Mouse (Mus musculus) CD4-positive helper T cell, adult 2 months (primary cell): ENCODE data around the gene Egfr.

Experiments used
- DNase-seq: peaks from one replicate; pipeline ENCODE4 v3.0.0-alpha.2; 2012; ENCODE audit warnings: low read depth, missing footprints, low spot score

The Egfr gene

DNA sequence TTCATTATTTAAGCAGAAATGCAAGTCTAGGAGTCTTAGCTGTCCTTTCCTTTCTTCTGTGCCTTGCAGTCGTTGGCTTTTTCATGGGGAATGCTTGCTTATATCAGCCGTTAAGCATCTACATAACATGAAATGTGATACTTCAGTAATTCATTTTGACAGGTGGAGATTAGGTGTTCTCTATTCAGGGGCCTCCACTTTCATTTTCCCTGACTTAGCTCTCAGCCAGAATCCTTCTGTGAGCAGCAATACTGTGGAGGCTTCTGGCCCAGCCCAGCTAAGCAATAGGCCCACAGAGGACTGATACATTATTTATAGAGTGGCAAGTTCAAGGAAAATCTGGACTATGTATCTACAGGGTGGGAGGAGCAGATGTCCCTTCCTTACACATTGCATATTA, 25.0 kb downstream of the Egfr start:
- no peak for DNase-seq

GRCm38 (mm10) chr11:16781604-16782003, 29.6 kb downstream of the Egfr start:
- DNase-seq, result no peak

- DNase-seq, result no peak
Observed at GRCm38 (mm10) chr11:16783926-16784659, 32.1 kb downstream of the Egfr start.

DNA sequence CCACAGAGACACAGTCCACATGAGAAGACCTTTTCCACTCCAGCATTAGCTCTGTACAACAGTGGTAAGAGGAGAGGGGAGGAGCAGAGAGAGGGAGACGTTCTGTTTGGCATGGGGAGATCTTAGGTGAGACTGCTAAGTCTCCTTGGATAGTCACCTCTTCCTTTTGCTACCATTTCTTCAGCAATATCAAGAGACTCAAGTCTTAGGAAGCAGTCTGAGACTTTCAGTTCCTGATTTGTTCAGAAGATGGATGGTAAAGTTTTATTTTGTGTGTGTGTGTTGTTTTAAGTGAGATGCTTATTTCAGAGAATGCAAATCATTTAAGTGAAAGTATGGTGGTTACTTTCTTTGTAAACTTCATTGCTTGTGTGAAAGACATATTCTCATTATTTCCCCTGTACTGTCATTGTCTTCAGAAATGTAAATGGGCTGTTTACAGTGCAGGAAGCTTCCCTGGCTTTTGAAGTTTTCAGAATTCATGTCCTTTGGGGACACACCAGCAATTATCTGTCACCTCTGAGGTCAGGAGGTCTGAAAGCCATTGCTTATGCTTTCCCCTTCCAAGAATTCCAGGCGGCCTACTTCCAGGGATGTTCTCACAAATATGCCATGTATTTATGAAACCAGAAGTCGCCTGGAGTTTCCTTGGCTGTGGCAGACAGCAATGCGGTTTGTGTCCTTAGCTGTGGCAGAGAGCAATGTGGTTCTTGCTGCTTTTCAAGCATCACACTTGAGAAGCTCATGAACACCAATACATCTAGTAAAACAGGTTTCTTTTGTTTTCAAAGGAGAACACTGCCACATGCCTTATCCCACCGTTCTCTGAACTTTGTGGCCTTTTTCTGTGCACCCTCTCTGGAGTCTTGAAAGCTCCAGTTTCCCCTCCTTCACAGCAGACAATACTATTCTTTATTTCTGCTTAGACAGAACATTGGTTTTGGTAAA, 40.9 kb downstream of the Egfr start:
- no peak for DNase-seq

DNA sequence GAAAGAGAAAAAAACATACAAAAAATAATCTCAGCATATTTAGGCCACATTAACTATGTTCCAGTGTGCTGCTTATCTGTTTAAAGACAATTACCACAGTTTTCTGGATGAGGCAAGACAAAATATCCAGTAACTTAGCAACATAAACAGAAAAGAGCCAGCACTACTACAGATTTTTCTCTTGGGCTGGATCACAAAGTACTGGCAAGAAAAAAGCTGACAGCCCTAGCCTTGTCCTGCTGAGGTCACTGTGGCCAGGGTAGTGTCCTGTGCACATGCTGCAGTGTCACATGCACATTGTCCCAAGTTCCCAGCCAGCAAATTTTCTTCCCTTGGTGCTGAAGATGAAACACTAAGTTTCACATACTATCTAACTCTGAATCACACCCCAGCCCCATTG, 43.0 kb downstream of the Egfr start:
- DNase-seq, result no peak

DNA sequence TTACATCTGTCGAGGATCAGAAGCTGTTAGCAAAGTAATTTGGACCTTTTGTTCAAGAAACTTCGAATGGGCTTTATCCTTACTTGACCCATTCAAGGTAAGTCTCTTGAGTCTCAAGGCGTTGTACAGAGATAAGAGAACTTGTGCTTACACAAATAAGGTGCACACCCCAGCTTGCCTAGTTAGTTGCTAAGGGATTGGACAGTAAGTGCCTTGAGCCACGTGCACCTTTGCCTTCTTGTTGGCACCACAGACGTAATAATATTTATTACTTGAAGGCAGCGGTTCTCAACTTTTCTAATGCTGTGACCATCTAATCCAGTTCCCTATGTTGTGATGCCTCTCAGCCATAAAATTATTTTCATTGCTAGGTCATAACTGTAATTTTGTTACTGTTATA, 43.5 kb downstream of the Egfr start:
- DNase-seq, result no peak

DNA sequence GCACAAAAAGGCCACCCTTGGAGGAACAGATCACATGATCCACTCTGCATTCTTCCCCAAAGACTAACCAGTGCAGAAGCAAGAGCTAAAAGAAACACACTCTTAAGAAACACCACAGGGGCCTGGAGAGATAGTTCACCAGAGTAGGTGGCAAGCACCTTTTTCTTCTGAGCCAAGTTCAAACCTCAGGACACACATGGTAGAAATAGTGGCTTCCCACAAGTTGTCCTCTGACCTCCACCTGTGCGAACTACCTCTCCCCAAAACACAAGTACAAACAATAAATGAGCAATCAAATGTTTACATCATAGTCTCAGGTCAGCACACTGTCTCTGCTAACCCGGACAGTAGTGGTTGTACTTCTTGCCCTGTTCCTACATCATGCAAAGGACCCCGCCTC, 45.5 kb downstream of the Egfr start:
- DNase-seq, result no peak

DNA sequence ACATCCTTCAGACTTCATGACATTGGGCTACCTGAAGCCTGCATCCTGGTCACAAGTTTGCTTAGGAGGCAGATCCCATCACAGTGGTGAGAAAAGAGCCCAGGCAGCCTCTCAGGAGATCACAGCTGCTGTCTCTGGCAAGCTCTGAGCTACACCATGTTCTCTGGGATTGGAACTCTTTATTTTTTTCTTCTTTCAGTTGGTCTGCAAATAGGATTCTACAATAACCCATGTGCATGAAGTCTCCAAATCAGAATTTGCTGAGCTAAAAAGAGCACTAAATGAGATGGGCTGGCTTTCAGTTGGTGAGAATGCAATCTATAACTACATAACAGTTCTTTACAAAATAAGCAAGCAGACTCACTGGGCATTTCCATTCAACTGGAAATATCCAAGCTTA, 46.1 kb downstream of the Egfr start:
- DNase-seq, result no peak

DNA sequence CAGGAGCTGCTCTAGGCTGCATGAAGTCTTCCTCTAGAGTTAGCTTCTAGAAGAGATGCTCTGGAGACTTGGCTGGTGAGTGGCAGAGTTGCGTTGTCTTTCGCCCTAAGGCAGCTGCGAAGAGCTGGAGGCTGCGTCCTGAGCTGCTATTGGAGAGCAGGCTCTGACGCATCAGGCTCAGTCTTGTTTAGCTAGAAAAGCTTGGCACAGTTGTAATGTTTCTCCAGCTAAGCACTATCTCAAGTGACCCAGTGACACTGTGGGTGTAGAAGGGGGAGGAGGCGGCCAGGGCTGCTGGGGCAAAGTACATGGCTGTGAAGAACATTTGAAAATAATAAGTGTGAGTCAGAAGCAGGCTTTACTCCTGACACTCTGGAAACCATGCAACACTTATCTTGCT, 48.5 kb downstream of the Egfr start:
- no peak for DNase-seq

- no peak for DNase-seq
Observed at GRCm38 (mm10) chr11:16802668-16803067, 50.7 kb downstream of the Egfr start.

DNA sequence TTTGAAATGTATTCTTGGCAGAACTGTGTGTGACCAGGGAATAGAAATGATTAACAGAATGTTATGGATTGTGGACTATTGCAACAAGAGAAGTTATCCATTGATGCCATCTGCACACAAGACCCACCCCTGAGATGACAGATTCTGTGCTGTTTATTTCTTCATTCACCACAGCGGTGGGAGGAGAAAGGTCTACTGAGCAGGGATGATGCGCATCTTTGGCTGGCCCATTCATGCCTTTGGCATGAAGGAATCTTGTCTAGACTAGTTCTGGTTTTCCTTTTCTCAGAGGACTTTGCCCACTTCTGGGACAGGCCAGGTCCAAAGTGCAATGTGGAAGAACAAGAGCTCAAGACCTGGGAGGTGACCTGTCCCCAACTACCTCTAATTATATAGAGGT, 52.0 kb downstream of the Egfr start:
- DNase-seq, result no peak

GRCm38 (mm10) chr11:16805886-16806285, 53.9 kb downstream of the Egfr start:
- no peak for DNase-seq

GRCm38 (mm10) chr11:16809161-16809967, 57.4 kb downstream of the Egfr start:
- no peak for DNase-seq

- DNase-seq, result no peak
Observed at GRCm38 (mm10) chr11:16810086-16810485, 58.1 kb downstream of the Egfr start.

DNA sequence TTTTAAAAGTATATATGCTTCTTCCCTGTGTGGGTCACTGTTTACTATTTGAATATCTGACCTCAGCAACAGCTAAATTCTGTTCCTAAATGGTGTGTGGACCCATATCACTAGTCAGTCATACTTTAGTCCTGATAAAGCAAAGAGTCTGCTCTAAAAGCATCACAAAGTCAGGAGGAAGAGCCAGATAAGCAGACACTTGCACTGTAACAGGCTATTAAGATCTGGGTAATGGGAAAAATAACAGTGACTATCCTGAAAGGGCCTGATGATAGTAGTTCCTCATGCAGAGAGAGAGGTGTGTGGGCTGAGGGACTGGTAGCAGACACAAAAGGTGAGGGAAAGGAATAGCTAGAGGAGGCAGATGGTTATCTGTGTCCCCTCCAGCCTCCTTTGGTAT, 61.3 kb downstream of the Egfr start:
- no peak for DNase-seq

DNA sequence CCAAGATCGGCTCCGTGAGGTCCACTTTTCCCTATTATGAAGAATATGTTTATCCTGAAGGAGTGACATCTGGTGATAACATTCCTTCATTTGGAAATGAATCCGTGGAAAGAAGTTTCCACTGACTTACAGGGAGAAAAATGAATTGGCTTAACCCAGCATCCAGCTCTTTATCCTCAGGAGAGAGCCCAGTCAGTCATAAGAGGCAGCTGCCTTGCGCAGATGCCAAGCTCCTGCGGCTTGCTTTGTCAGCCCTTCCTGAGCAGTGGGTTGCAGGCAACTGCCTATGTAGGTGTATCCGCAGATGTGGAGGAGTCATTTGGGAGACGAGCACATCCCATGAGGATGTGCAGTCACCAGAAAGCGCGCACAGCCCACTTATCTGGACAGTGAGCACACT, 64.4 kb downstream of the Egfr start:
- DNase-seq, result no peak

GRCm38 (mm10) chr11:16817336-16818034, 65.5 kb downstream of the Egfr start:
- no peak for DNase-seq

- DNase-seq, result no peak
Observed at GRCm38 (mm10) chr11:16819424-16819823, 67.4 kb downstream of the Egfr start.

DNA sequence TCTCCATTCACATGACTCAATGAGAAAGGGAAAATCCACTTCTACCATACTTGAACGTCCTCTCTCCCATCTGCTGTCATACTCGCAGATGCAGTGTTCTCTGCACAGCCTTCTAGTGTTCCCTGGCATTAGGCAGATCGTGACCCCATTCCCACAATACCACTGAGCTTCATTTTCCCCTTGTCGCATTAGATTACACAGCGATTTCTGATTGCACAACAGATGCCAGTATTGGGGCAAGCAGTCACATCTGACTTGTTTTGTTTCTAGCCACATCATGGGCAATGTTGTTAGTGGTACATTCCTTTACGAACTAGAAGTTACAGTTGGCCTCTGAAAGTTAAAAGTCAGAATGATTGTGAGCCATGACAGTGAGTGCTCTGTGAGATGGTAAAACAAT, 68.1 kb downstream of the Egfr start:
- no peak for DNase-seq

DNA sequence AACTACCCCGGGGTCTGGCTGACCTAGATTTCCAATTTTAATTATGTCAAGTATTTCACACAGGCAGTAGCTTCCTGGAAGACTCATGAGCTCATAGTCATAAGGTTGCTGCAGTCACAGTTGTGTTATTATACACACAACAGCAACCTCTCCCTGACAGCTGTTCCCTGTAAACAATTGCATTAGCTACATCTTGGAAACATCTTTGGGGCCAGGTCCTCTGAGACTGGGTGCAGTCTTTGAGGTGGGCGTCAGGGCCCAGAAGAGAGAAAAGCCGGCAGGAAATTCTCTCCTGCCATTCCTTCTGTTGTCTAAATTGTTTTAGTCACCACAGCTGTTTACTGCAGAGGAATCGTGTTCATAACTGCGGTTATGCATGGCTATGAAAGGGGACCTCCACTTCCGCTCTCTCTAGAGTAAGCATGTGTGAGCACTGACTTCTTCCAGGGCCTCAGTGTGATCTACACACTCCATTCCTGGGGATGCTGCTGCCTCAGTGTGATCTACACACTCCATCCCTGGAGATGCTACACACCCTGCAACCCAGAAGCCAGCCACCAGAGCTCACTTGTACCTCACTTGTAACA, 69.8 kb downstream of the Egfr start:
- DNase-seq, result no peak
